Mouse (Mus musculus): ENCODE measurements around the gene Plcb1.

- TF ChIP-seq MAFK (IDR thresholded peaks at IDR 0.05; ENCODE audit: insufficient read depth, low read depth, low read length) (no peak), ZC3H11A (IDR thresholded peaks at IDR 0.05; ENCODE audit: borderline replicate concordance, low read depth, low read length) (no peak), HCFC1 (IDR thresholded peaks at IDR 0.05; ENCODE audit: borderline replicate concordance, insufficient read depth, low read length) (no peak)
These were observed 618.2 kb downstream of the Plcb1 start for GRCm38 (mm10) chr2:135404095-135404494.
